Mouse (Mus musculus) liver, adult (tissue): ENCODE measurements at regions not wholly inside any gene's neighbourhood (a gene's known extent, or its start where the extent isn't known, plus 50 kb on each side); places are given as distances from the start of the nearest gene placed in this dataset.

Experiments
- GATA4 ChIP-seq: IDR thresholded peaks from 2 replicates; pipeline ENCODE4 v1.6.1; 2014; ENCODE audit warnings: mild to moderate bottlenecking, low read length; ENCODE audit not compliant: insufficient replicate concordance

DNA sequence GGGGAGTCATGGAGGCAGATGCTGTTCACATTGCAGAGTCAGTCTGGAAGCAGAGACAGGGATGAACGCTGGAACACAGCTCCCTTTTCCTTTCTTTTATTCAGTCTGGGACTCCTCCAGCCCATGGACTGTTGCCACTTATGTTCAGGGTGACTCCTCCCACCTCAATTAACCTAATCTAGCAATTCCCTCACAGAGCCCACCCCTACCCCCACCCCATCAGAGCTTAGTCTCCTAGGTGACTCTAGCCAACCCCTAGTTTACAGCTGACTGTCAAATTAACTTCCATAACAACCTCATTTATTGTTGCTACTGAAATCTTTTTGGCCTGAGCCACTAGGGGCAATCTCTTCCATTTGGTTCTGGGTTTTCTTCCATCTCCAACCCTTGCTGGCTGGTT, 85.2 kb upstream of the Fam19a5 start:
- TF ChIP-seq GATA4 = no peak

DNA sequence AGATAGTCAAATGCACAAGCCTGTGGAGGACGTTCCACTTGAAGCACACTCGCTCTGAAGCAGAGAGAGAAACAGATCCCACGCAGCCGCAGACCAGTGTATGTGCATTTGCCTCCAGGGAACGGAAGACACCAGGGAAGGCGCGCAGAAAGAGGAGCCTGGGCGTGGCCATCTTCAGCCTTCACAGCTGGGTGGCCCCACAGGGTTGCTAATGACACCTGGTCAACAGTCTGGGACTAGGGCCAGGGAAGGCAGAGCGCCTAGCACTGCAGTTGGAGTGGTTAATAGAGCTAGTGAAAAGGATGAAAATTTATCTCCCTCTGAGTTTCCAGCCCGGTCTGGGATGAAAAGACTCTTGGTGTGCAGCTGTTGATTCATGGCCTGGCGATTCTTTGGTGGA, 67.9 kb upstream of the Fam19a5 start:
- no peak for TF ChIP-seq GATA4

DNA sequence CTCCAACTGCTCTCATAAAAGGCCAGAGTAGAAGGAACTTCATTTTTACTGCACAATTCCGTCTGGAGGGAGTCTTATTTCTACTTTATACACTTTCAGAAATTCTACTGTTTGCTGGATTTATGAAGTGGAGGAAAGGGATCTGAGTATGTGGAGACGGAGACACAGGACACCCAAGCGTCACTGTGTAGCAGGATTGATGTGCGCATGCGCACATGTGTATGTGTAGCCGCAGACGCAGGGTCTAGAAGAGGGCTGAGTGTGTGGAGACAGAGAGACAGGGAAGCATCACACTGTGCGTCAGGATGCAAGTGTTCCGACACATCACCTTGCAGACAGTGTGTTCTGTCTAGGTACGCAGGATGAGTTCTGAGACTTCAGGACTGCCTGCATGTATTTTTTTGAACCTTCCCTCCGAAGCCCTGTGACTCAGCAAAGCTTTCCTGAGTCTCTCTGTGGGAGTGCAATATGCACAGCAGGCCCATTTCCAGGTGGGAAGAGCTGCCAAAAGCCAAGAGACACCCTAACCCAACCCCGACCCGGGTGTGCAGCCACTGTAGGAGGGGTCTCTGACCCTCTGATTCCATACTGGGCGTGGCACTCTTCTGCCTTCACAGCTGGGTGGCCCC, 67.1 kb upstream of the Fam19a5 start:
- TF ChIP-seq GATA4 = no peak

DNA sequence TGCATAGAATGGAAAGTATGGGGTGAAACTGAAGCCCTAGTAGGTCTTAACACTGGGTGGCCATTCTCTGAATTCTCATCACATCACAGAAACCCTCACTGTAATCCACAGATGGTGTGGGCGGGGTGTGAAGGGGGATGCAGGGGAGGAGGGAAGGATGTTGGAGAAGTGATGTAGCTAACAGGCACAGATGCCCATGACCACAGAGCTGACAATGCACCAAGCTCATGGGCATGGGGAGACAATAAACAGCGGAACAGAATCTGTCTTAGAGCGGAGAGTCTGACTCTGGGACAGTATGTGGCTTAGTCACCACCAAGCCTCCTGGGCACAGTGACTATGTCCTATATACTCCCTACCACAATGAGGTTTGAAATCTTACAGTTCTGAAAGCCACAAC, 63.3 kb upstream of the Fam19a5 start:
- no peak for TF ChIP-seq GATA4
